Mouse (Mus musculus) MEL (cell line): Measurements from ENCODE around the gene A3galt2. TPM values are rescaled to one million over a fixed set of nuclear protein-coding genes. Genes with fewer than 3 reads are reported as not detected.

ENCODE experiments used
- DNase-seq: peaks from one replicate; pipeline ENCODE4 v3.0.0; 2011; ENCODE audit warnings: low read depth, low spot score
- H3K27ac ChIP-seq: 2 replicates; pipeline ENCODE4 v1.5.1; 2012; ENCODE audit warnings: low read depth, mild to moderate bottlenecking, control low read depth, low read length, moderate library complexity; ENCODE audit not compliant: control insufficient read depth
- H3K27me3 ChIP-seq, 2 experiments: fragments of 150-350 bp in 1 of 2; sonication (generic) in 1 of 2; 2 replicates each; pipeline ENCODE4 v1.6.1; 2012; ENCODE audit warnings: low read length in 2 of 2, mild to moderate bottlenecking in 2 of 2, improper control_type of control experiment in 1 of 2, moderate library complexity in 1 of 2; ENCODE audit not compliant: insufficient read depth in 2 of 2, control insufficient read depth in 1 of 2
- H3K36me3 ChIP-seq, 2 experiments: 2 replicates each; pipeline ENCODE4 v1.6.1; 2012 to 2014; ENCODE audit warnings: low read length in 2 of 2, improper control_type of control experiment in 1 of 2, inconsistent platforms in 1 of 2, mild to moderate bottlenecking in 1 of 2; ENCODE audit not compliant: insufficient read depth in 2 of 2, control insufficient read depth in 1 of 2
- H3K4me1 ChIP-seq, 2 experiments: fragments of 150-350 bp in 1 of 2; sonication (generic) in 1 of 2; 2 replicates each; pipeline ENCODE4 v1.6.1; 2012; ENCODE audit warnings: low read length in 2 of 2, improper control_type of control experiment in 1 of 2, mild to moderate bottlenecking in 1 of 2; ENCODE audit not compliant: insufficient read depth in 2 of 2, control insufficient read depth in 1 of 2
- H3K4me3 ChIP-seq, 2 experiments: fragments of 150-350 bp in 1 of 2; sonication (generic) in 1 of 2; 2 replicates each; pipeline ENCODE4 v1.5.1; 2012; ENCODE audit warnings: low read depth in 2 of 2, low read length in 2 of 2, mild to moderate bottlenecking in 2 of 2, moderate library complexity in 2 of 2, control low read depth in 1 of 2, improper control_type of control experiment in 1 of 2; ENCODE audit not compliant: control insufficient read depth in 1 of 2, insufficient read depth in 1 of 2
- H3K79me2 ChIP-seq: 2 replicates; pipeline ENCODE4 v1.6.1; 2012; ENCODE audit warnings: mild to moderate bottlenecking, low read length, moderate library complexity; ENCODE audit not compliant: control insufficient read depth, poor library complexity, insufficient read depth
- H3K9ac ChIP-seq: 2 replicates; pipeline ENCODE4 v1.6.1; 2012; ENCODE audit warnings: low read depth, mild to moderate bottlenecking, control low read depth, low read length, moderate library complexity; ENCODE audit not compliant: control insufficient read depth, poor library complexity, severe bottlenecking
- H3K9me3 ChIP-seq: fragments of 150-350 bp; sonication (generic); replicated peaks from 2 replicates; pipeline ENCODE4 v1.6.1; 2012; ENCODE audit warnings: mild to moderate bottlenecking, low read length, improper control_type of control experiment, moderate library complexity; ENCODE audit not compliant: insufficient read depth
- BHLHE40 ChIP-seq: IDR thresholded peaks from 2 replicates; pipeline ENCODE4 v1.6.1; 2012; ENCODE audit warnings: low read depth, mild to moderate bottlenecking, inconsistent platforms, low read length, improper control_type of control experiment, borderline replicate concordance
- CTCF ChIP-seq, 3 experiments: IDR thresholded peaks in 2 of 3; conservative IDR thresholded peaks in 1 of 3; 2 replicates each; pipeline ENCODE4 v1.5.1; 2011 to 2012; ENCODE audit warnings: low read length in 3 of 3, low read depth in 2 of 3, mild to moderate bottlenecking in 2 of 3, improper control_type of control experiment in 1 of 3, inconsistent platforms in 1 of 3, mixed read lengths in 1 of 3, moderate library complexity in 1 of 3; ENCODE audit not compliant: control insufficient read depth in 1 of 3, insufficient read depth in 1 of 3, poor library complexity in 1 of 3, severe bottlenecking in 1 of 3
- E2F4 ChIP-seq: IDR thresholded peaks from 2 replicates; pipeline ENCODE4 v1.6.1; 2011; ENCODE audit warnings: low read depth, low read length, improper control_type of control experiment, borderline replicate concordance
- ELF1 ChIP-seq: IDR thresholded peaks from 2 replicates; pipeline ENCODE4 v1.6.1; 2014; ENCODE audit warnings: low read depth, mild to moderate bottlenecking, inconsistent platforms, low read length, improper control_type of control experiment, moderate library complexity
- EP300 ChIP-seq, 2 experiments: IDR thresholded peaks; 2 replicates each; pipeline ENCODE4 v1.6.1; 2011; ENCODE audit warnings: improper control_type of control experiment in 2 of 2, low read length in 2 of 2, low read depth in 1 of 2, mild to moderate bottlenecking in 1 of 2
- ETS1 ChIP-seq: IDR thresholded peaks from 2 replicates; pipeline ENCODE4 v1.6.1; 2012; ENCODE audit warnings: low read depth, mild to moderate bottlenecking, inconsistent platforms, low read length, improper control_type of control experiment, moderate library complexity
- GATA1 ChIP-seq: IDR thresholded peaks from 2 replicates; pipeline ENCODE4 v1.6.1; 2011; ENCODE audit warnings: low read depth, low read length, improper control_type of control experiment
- JUND ChIP-seq: IDR thresholded peaks from 2 replicates; pipeline ENCODE4 v1.6.1; 2011; ENCODE audit warnings: low read depth, mild to moderate bottlenecking, improper control_type of control experiment, low read length
- KAT2A ChIP-seq: conservative IDR thresholded peaks from 2 replicates; pipeline ENCODE4 v1.6.1; 2012; ENCODE audit warnings: low read depth, low read length, improper control_type of control experiment, inconsistent platforms
- MEF2A ChIP-seq: IDR thresholded peaks from 2 replicates; pipeline ENCODE4 v1.6.1; 2014; ENCODE audit warnings: low read depth, mild to moderate bottlenecking, inconsistent platforms, low read length, improper control_type of control experiment; ENCODE audit not compliant: poor library complexity, insufficient replicate concordance, severe bottlenecking; ENCODE audit errors: extremely low read depth
- MXI1 ChIP-seq: IDR thresholded peaks from 2 replicates; pipeline ENCODE4 v1.6.1; 2011; ENCODE audit warnings: mild to moderate bottlenecking, low read depth, low read length, improper control_type of control experiment
- MYB ChIP-seq: IDR thresholded peaks from 2 replicates; pipeline ENCODE4 v1.6.1; 2011; ENCODE audit warnings: mild to moderate bottlenecking, low read depth, low read length, improper control_type of control experiment
- NELFE ChIP-seq: IDR thresholded peaks from 2 replicates; pipeline ENCODE4 v1.6.1; 2011; ENCODE audit warnings: low read depth, low read length, improper control_type of control experiment
- NRF1 ChIP-seq: IDR thresholded peaks from 2 replicates; pipeline ENCODE4 v1.6.1; 2014; ENCODE audit warnings: low read depth, mild to moderate bottlenecking, inconsistent platforms, low read length, improper control_type of control experiment, moderate library complexity; ENCODE audit not compliant: poor library complexity, insufficient read depth, severe bottlenecking
- POLR2A ChIP-seq, 2 experiments: IDR thresholded peaks; 2 replicates each; pipeline ENCODE4 v1.6.1; 2011 to 2012; ENCODE audit warnings: low read length in 2 of 2, mild to moderate bottlenecking in 2 of 2, control low read depth in 1 of 2, improper control_type of control experiment in 1 of 2, low read depth in 1 of 2, moderate library complexity in 1 of 2; ENCODE audit not compliant: control insufficient read depth in 1 of 2, insufficient read depth in 1 of 2, poor library complexity in 1 of 2
- POLR2AphosphoS2 ChIP-seq: IDR thresholded peaks from 2 replicates; pipeline ENCODE4 v1.6.1; 2011; ENCODE audit warnings: low read length, improper control_type of control experiment
- POLR2AphosphoS5 ChIP-seq: IDR thresholded peaks from 2 replicates; pipeline ENCODE4 v1.6.1; 2012; ENCODE audit warnings: low read depth, borderline replicate concordance, mild to moderate bottlenecking, inconsistent platforms, low read length, moderate library complexity, mixed read lengths
- RAD21 ChIP-seq: IDR thresholded peaks from 2 replicates; pipeline ENCODE4 v1.6.1; 2011; ENCODE audit warnings: mild to moderate bottlenecking, low read depth, low read length, improper control_type of control experiment
- RCOR1 ChIP-seq: IDR thresholded peaks from 2 replicates; pipeline ENCODE4 v1.6.1; 2012; ENCODE audit warnings: low read depth, mild to moderate bottlenecking, inconsistent platforms, low read length, improper control_type of control experiment
- SIN3A ChIP-seq: IDR thresholded peaks from 2 replicates; pipeline ENCODE4 v1.6.1; 2012; ENCODE audit warnings: low read length, improper control_type of control experiment, inconsistent platforms
- SMC3 ChIP-seq: IDR thresholded peaks from 2 replicates; pipeline ENCODE4 v1.6.1; 2011; ENCODE audit warnings: low read depth, low read length, improper control_type of control experiment
- TBP ChIP-seq: IDR thresholded peaks from 2 replicates; pipeline ENCODE4 v1.8.0; 2011; ENCODE audit warnings: low read depth, low read length, improper control_type of control experiment
- TCF12 ChIP-seq: IDR thresholded peaks from 2 replicates; pipeline ENCODE4 v1.6.1; 2014; ENCODE audit warnings: low read depth, mild to moderate bottlenecking, inconsistent platforms, low read length, improper control_type of control experiment, moderate library complexity
- UBTF ChIP-seq: IDR thresholded peaks from 2 replicates; pipeline ENCODE4 v1.6.1; 2012; ENCODE audit warnings: low read depth, mild to moderate bottlenecking, inconsistent platforms, low read length, improper control_type of control experiment, moderate library complexity, borderline replicate concordance; ENCODE audit not compliant: insufficient read depth
- USF1 ChIP-seq: IDR thresholded peaks from 2 replicates; pipeline ENCODE4 v1.6.1; 2014; ENCODE audit warnings: low read depth, mild to moderate bottlenecking, inconsistent platforms, low read length, improper control_type of control experiment, moderate library complexity
- USF2 ChIP-seq, 2 experiments: IDR thresholded peaks; 2 replicates each; pipeline ENCODE4 v1.6.1; 2011 to 2012; ENCODE audit warnings: improper control_type of control experiment in 2 of 2, low read length in 2 of 2, borderline replicate concordance in 1 of 2, inconsistent platforms in 1 of 2, low read depth in 1 of 2, mild to moderate bottlenecking in 1 of 2; ENCODE audit not compliant: insufficient read depth in 1 of 2
- ZC3H11A ChIP-seq: IDR thresholded peaks from 2 replicates; pipeline ENCODE4 v1.6.1; 2012; ENCODE audit warnings: low read depth, mild to moderate bottlenecking, inconsistent platforms, low read length, improper control_type of control experiment
- ZKSCAN1 ChIP-seq: IDR thresholded peaks from 2 replicates; pipeline ENCODE4 v1.6.1; 2012; ENCODE audit warnings: low read depth, mild to moderate bottlenecking, inconsistent platforms, low read length, improper control_type of control experiment, moderate library complexity
- ZMIZ1 ChIP-seq: IDR thresholded peaks from 2 replicates; pipeline ENCODE4 v1.6.1; 2012; ENCODE audit warnings: low read depth, mild to moderate bottlenecking, inconsistent platforms, low read length, improper control_type of control experiment, moderate library complexity
- polyA plus RNA-seq, 2 experiments: library from polyadenylated mRNA; stranded (reverse) in 1 of 2; unstranded in 1 of 2; fragments of >175 nt in 1 of 2; fragments of >200 nt in 1 of 2; gene quantifications; 2 replicates each; pipeline versions ENCODE4 v1.2.1 to v1.2.4; 2012; ENCODE audit warnings: low replicate concordance in 2 of 2, low read depth in 1 of 2; ENCODE audit not compliant: insufficient read length in 2 of 2, insufficient read depth in 1 of 2, missing spikeins in 1 of 2
- total RNA-seq: library from RNA; depleted of rRNA; stranded (reverse); fragments of 300-350 nt; gene quantifications from 2 replicates; pipeline ENCODE4 v1.2.3, GENCODE M21; 2012

A3galt2 gene
- total and polyA plus RNA-seq, 3 experiments: 0.06 TPM; not detected in 2

DNA sequence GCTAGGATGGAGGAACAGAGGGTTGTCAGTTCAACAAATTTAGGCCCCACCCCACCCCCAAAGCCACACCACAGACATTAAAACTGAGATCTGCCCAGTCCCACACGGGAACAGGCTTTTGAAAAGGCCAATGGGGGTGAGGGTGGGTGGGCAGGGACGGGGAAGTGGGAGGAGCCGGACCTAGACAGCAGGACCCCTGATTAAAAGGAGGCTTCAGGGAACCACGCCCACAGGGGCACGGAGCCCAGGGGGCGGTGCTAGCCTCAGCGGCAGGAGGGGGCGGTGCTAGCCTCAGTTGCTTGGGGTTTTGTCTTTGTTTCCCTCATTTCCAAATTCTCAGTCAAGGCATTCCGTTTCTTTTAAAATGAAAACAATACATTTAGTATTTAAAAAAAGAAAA is 40.4 kb downstream of the A3galt2 start:
- no peak overlapping the region for H3K9ac ChIP-seq
- peaks cover 0 to 10% of the 10 kb centered on the region in 2 experiments; a peak in 1 of 4 replicates for H3K4me1 ChIP-seq
- no peaks in the 10 kb centered on the region for H3K36me3 ChIP-seq

DNA sequence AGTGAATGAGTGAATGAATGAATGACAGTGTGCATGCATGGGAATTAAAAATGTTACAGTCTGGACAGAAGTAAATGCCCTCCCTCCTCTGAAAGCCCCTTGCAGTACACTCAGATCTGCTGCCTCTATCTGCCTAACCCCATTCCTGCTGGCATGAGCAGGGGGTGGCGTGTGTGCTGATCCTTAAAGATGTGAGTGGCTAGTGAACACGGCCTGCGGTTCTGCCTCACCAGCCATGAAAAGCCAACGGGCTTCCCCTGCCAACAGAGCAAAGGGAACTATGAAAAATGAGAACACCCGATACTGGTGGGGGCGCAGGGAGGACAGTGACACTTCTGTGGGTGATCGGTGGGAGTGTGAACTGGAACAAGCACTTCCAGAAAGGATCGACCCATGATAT is 41.6 kb downstream of the A3galt2 start:
- H3K9ac ChIP-seq: no peak overlapping the region
- no peak for TF ChIP-seq EP300 (IDR thresholded peaks at IDR 0.05; ENCODE audit: low read depth in 1 of 2, low read length in 2 of 2)
- no peak for TF ChIP-seq BHLHE40
- no peak for TF ChIP-seq SMC3
- no peak for TF ChIP-seq ETS1
- no peak for TF ChIP-seq UBTF
- no peak for TF ChIP-seq E2F4
- TF ChIP-seq ELF1: no peak
- TF ChIP-seq MXI1: no peak
- no peak for TF ChIP-seq NELFE
- TF ChIP-seq ZKSCAN1: no peak
- TF ChIP-seq TCF12: no peak
- no peak for TF ChIP-seq USF2 (IDR thresholded peaks at IDR 0.05; ENCODE audit: borderline replicate concordance in 1 of 2, insufficient read depth in 1 of 2, low read depth in 1 of 2, low read length in 2 of 2)
- TF ChIP-seq SIN3A: no peak
- no peak for TF ChIP-seq GATA1
- no peak for TF ChIP-seq POLR2AphosphoS5
- TF ChIP-seq ZC3H11A: no peak
- TF ChIP-seq, all 39 proteins: peak for 0
- no peak for DNase-seq
- Histone ChIP-seq H3K4me1 (peaks cover 0 to 15% of the 10 kb centered on the region in 2 experiments; a peak in 3 of 4 replicates), H3K4me3 (no peak overlapping the region), H3K36me3 (peaks cover 0 to 4% of the 10 kb centered on the region in 2 experiments; a peak in 2 of 4 replicates), H3K27me3 (no peaks in the 10 kb centered on the region), H3K27ac (no peak overlapping the region), H3K79me2 (no peaks in the 10 kb centered on the region), H3K9me3 (no peaks in the 10 kb centered on the region)

More for the DNA sequence above, 40.4 kb downstream of the A3galt2 start:
- no peaks in the 10 kb centered on the region for H3K9me3 ChIP-seq
- no peak overlapping the region for H3K27ac ChIP-seq
- H3K4me3 ChIP-seq: peak overlapping the region in 1 of 2 experiments; percentile 36; a peak in 1 of 4 replicates
- TF ChIP-seq CTCF (IDR thresholded peaks at IDR 0.05 in 2 of 3, conservative IDR thresholded peaks at IDR 0.05 in 1 of 3; ENCODE audit: control insufficient read depth in 1 of 3, insufficient read depth in 1 of 3, low read depth in 2 of 3, low read length in 3 of 3, poor library complexity in 1 of 3, severe bottlenecking in 1 of 3): no peak
- TF ChIP-seq JUND: no peak
- no peak for TF ChIP-seq ZKSCAN1
- no peak for TF ChIP-seq POLR2A (IDR thresholded peaks at IDR 0.05; ENCODE audit: control insufficient read depth in 1 of 2, insufficient read depth in 1 of 2, low read depth in 1 of 2, low read length in 2 of 2, poor library complexity in 1 of 2)
- no peak for TF ChIP-seq NELFE
- no peak for TF ChIP-seq USF1
- TF ChIP-seq UBTF: no peak
- TF ChIP-seq USF2 (IDR thresholded peaks at IDR 0.05; ENCODE audit: borderline replicate concordance in 1 of 2, insufficient read depth in 1 of 2, low read depth in 1 of 2, low read length in 2 of 2): no peak
- TF ChIP-seq RCOR1: no peak
- TF ChIP-seq NRF1: no peak
- TF ChIP-seq MXI1: no peak
- TF ChIP-seq POLR2AphosphoS5: no peak
- TF ChIP-seq ELF1: no peak
- no peak for TF ChIP-seq TBP
- TF ChIP-seq MYB: no peak
- TF ChIP-seq RAD21: no peak
- TF ChIP-seq KAT2A: no peak
- TF ChIP-seq POLR2AphosphoS2: no peak
- TF ChIP-seq MEF2A: no peak
- TF ChIP-seq ZMIZ1: no peak
- no peaks in the 10 kb centered on the region for H3K79me2 ChIP-seq
- H3K27me3 ChIP-seq: no peaks in the 10 kb centered on the region
- DNase-seq: peak; percentile 72
